Mouse (Mus musculus) bone marrow macrophage, adult 2 months (primary cell): ENCODE data around the gene Dlg5.

ENCODE experiments used
- CTCF ChIP-seq: IDR thresholded peaks from 2 replicates; pipeline ENCODE4 v1.5.1; 2012; ENCODE audit warnings: low read depth, mild to moderate bottlenecking, low read length, moderate library complexity
- POLR2A ChIP-seq: IDR thresholded peaks from 2 replicates; pipeline ENCODE4 v1.6.1; 2012; ENCODE audit warnings: mild to moderate bottlenecking, low read depth, low read length, borderline replicate concordance

- TF ChIP-seq POLR2A (no peak), CTCF (no peak)
Observed at GRCm38 (mm10) chr14:24253611-24254202, 8.0 kb upstream of the Dlg5 start.
